Mouse (Mus musculus) ES-E14 (cell line): ENCODE results near the gene Mrpl41. TPM values are rescaled to one million over a fixed set of nuclear protein-coding genes. Genes with fewer than 3 reads are reported as not detected.
A peak's percentile ranks its signal among the peaks of the same experiment; 100 is the strongest.
"Not testable (repeated sequence)": the region's sequence is repeated elsewhere in the genome, so short reads cannot be mapped to it uniquely, and the experiment has no call there.

Experiments used
- DNase-seq: peaks from one replicate; pipeline ENCODE4 v3.0.0-alpha.2; 2013; ENCODE audit warnings: low read depth, low spot score
- H3K27ac ChIP-seq: 2 replicates; pipeline ENCODE4 v1.5.1; 2012; ENCODE audit warnings: low read depth, mild to moderate bottlenecking, low read length, moderate library complexity, mixed read lengths; ENCODE audit not compliant: poor library complexity, insufficient read depth, severe bottlenecking
- H3K36me3 ChIP-seq: 2 replicates; pipeline ENCODE4 v1.6.1; 2012; ENCODE audit warnings: mild to moderate bottlenecking, low read length, moderate library complexity, mixed read lengths; ENCODE audit not compliant: control insufficient read depth, poor library complexity, insufficient read depth, severe bottlenecking
- H3K4me1 ChIP-seq, 2 experiments: fragments of 150-350 bp in 1 of 2; sonication (generic) in 1 of 2; 2 replicates each; pipeline ENCODE4 v1.6.1; 2012; ENCODE audit warnings: low read length in 2 of 2, mild to moderate bottlenecking in 1 of 2, mixed read lengths in 1 of 2; ENCODE audit not compliant: control insufficient read depth in 2 of 2, insufficient read depth in 2 of 2, poor library complexity in 1 of 2
- H3K4me3 ChIP-seq, 2 experiments: fragments of 150-350 bp in 1 of 2; sonication (generic) in 1 of 2; 2 replicates each; pipeline ENCODE4 v1.5.1; 2012; ENCODE audit warnings: low read length in 2 of 2, low read depth in 1 of 2, mild to moderate bottlenecking in 1 of 2, mixed read lengths in 1 of 2; ENCODE audit not compliant: insufficient read depth in 1 of 2, poor library complexity in 1 of 2, severe bottlenecking in 1 of 2
- H3K9ac ChIP-seq: 2 replicates; pipeline ENCODE4 v1.6.1; 2012; ENCODE audit warnings: low read depth, mild to moderate bottlenecking, low read length, mixed read lengths; ENCODE audit not compliant: poor library complexity, insufficient read depth, severe bottlenecking
- H3K9me3 ChIP-seq: fragments of 150-350 bp; sonication (generic); 2 replicates; pipeline ENCODE4 v1.6.1; 2012; ENCODE audit warnings: low read depth, mild to moderate bottlenecking, low read length; ENCODE audit not compliant: control insufficient read depth, insufficient read depth
- CHD2 ChIP-seq: IDR thresholded peaks from 2 replicates; pipeline ENCODE4 v1.6.1; 2014; ENCODE audit warnings: mild to moderate bottlenecking, low read depth, low read length, inconsistent platforms
- HCFC1 ChIP-seq: IDR thresholded peaks from 2 replicates; pipeline ENCODE4 v1.6.1; 2012; ENCODE audit warnings: low read length, inconsistent platforms, borderline replicate concordance; ENCODE audit not compliant: insufficient read depth
- MAFK ChIP-seq: IDR thresholded peaks from 2 replicates; pipeline ENCODE4 v1.6.1; 2014; ENCODE audit warnings: mild to moderate bottlenecking, low read depth, low read length, inconsistent platforms; ENCODE audit not compliant: insufficient read depth
- ZC3H11A ChIP-seq: IDR thresholded peaks from 2 replicates; pipeline ENCODE4 v1.6.1; 2012; ENCODE audit warnings: low read depth, mild to moderate bottlenecking, inconsistent platforms, low read length, borderline replicate concordance
- ZNF384 ChIP-seq: IDR thresholded peaks from 2 replicates; pipeline ENCODE4 v1.6.1; 2012; ENCODE audit warnings: low read depth, low read length, inconsistent platforms
- in situ Hi-C, 2 experiments: fragments of 600-800 bp; cut with MboI; formaldehyde crosslinking; loops; one replicate each; pipeline ENCODE4 v1.15.1; 2025; ENCODE audit warnings: low sequenced_read_pairs in 2 of 2, inconsistent platforms in 1 of 2; ENCODE audit not compliant: unreplicated experiment in 2 of 2
- total RNA-seq: library from RNA; depleted of rRNA; stranded (reverse); fragments of 300-350 nt; gene quantifications from 2 replicates; pipeline ENCODE4 v1.2.3, GENCODE M21; 2012

Mrpl41 gene
- total RNA-seq, 1 experiment: 38.3 TPM

- Histone ChIP-seq H3K4me3 (peak within 1 kb of the TSS; percentile 88 to 96), H3K9me3 (no peaks in the 10 kb centered on the region), H3K27ac (peak within 1 kb of the TSS; percentile 33), H3K4me1 (peaks cover 0 to 3% of the 10 kb centered on the region in 2 experiments; a peak in 2 of 4 replicates), H3K9ac (peak within 1 kb of the TSS; percentile 94), H3K36me3 (peaks cover 24% of the 10 kb centered on the region)
- in situ Hi-C loops: no loop called here
- DNase-seq: peak; percentile 90
- TF ChIP-seq MAFK (no peak), ZC3H11A (no peak), ZNF384 (no peak), HCFC1 (no peak), CHD2 (no peak)
These were observed 25.3 kb downstream of the Mrpl41 start, which contains the start of gene Zmynd19 for GRCm38 (mm10) chr2:24949421-24950188. Gene Zmynd19 (plus strand): TSS chr2:24949792.

- H3K9me3 ChIP-seq, in situ Hi-C loops, H3K4me3 ChIP-seq, H3K4me1 ChIP-seq, H3K36me3 ChIP-seq, H3K27ac ChIP-seq, DNase-seq, H3K9ac ChIP-seq: not testable (repeated sequence)
These were observed 30.6 kb downstream of the Mrpl41 start for GRCm38 (mm10) chr2:24944304-24944703.

GRCm38 (mm10) chr2:24942092-24942491 is 32.8 kb downstream of the Mrpl41 start:
- TF ChIP-seq ZNF384: no peak
- no peak overlapping the region for H3K9ac ChIP-seq
- H3K4me1 ChIP-seq: no peaks in the 10 kb centered on the region
- no peak for DNase-seq
- no peak overlapping the region for H3K27ac ChIP-seq
- H3K4me3 ChIP-seq: no peak overlapping the region
- no peaks in the 10 kb centered on the region for H3K9me3 ChIP-seq
- in situ Hi-C loops: no loop called here
- H3K36me3 ChIP-seq: no peaks in the 10 kb centered on the region

DNA sequence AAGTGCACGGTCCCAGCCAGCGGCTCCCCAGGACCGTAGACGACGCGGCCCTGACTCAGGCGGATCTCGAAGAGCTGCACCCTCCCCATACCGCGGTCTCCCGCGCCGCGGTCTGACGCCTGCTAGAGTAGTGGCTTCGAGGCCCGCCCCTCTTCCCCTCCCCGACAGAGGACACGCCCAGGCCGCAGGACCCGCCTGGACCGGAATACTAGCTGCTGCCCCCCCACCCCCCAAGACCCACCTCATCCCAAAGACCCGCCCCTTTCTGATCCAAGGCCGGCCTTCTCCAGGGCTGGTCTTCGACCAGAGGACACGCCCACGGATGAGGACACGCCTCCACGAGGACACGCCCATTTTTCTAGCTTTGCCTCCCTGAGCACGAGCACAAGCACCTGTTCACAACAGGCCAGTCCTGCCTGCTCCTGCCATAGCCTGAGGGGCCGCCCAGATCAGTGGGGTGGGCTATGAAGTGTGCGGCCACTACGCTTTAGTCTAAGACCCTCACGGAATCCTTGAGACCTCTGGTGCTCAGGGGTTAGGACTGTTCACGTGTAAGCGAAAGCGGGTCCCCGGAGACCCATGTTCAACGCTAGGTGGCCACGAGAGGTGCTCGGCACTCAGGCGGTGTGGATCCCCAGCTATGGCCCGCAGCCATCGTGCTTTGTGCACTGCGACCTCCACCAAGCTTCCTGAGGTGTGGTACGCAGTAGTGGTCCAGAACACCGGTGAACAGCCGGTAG is 39.7 kb downstream of the Mrpl41 start, which contains the start of gene Arrdc1:
Gene Arrdc1, minus strand, starts transcription at position 196 of the 740 bp plus-strand sequence.
- H3K9me3 ChIP-seq: no peaks in the 10 kb centered on the region
- peak within 1 kb of the TSS; percentile 49 for H3K27ac ChIP-seq
- H3K4me3 ChIP-seq: peak within 1 kb of the TSS; percentile 89 to 90
- H3K4me1 ChIP-seq: no peaks in the 10 kb centered on the region
- peak within 1 kb of the TSS; percentile 90 for H3K9ac ChIP-seq
- in situ Hi-C loops: no loop called here
- no peaks in the 10 kb centered on the region for H3K36me3 ChIP-seq
- TF ChIP-seq CHD2: no peak
- no peak for TF ChIP-seq MAFK
- TF ChIP-seq HCFC1: no peak; the same call in 1 of the 2 replicates
- TF ChIP-seq ZNF384: no peak
- TF ChIP-seq ZC3H11A: no peak
- DNase-seq: peak; percentile 98
